Mouse (Mus musculus) thymus, adult 2 months (tissue): ENCODE results near the gene Cdc14b. TPM values are rescaled to one million over a fixed set of nuclear protein-coding genes. Genes with fewer than 3 reads are reported as not detected.

Experiments used
- DNase-seq: peaks from one replicate; pipeline ENCODE4 v3.0.0; 2021
- H3K27ac ChIP-seq: fragments of 200-500 bp; 2 replicates; pipeline ENCODE4 v1.5.1; 2012; ENCODE audit warnings: low read length, control low read depth; ENCODE audit not compliant: control insufficient read depth, insufficient read depth
- H3K27me3 ChIP-seq: fragments of 200-500 bp; 2 replicates; pipeline ENCODE4 v1.6.1; 2012; ENCODE audit warnings: mild to moderate bottlenecking, low read length, moderate library complexity, mixed read lengths; ENCODE audit not compliant: control insufficient read depth, insufficient read depth
- H3K36me3 ChIP-seq: fragments of 200-500 bp; 2 replicates; pipeline ENCODE4 v1.6.1; 2012; ENCODE audit warnings: mild to moderate bottlenecking, low read length, moderate library complexity; ENCODE audit not compliant: control insufficient read depth, insufficient read depth
- H3K4me1 ChIP-seq: fragments of 200-500 bp; replicated peaks from 2 replicates; pipeline ENCODE4 v1.6.1; 2012; ENCODE audit warnings: low read length; ENCODE audit not compliant: control insufficient read depth, insufficient read depth
- H3K4me3 ChIP-seq: fragments of 200-500 bp; 2 replicates; pipeline ENCODE4 v1.5.1; 2012; ENCODE audit warnings: mild to moderate bottlenecking, low read length, control low read depth, moderate library complexity; ENCODE audit not compliant: control insufficient read depth, insufficient read depth
- CTCF ChIP-seq: fragments of 200-500 bp; IDR thresholded peaks from 2 replicates; pipeline ENCODE4 v1.5.1; 2012; ENCODE audit warnings: mild to moderate bottlenecking, control low read depth, low read length, moderate library complexity, borderline replicate concordance; ENCODE audit not compliant: control insufficient read depth, poor library complexity, insufficient read depth; ENCODE audit errors: extremely low read depth
- POLR2A ChIP-seq: fragments of 200-500 bp; IDR thresholded peaks from 2 replicates; pipeline ENCODE4 v1.6.1; 2012; ENCODE audit warnings: mild to moderate bottlenecking, low read length, control low read depth, moderate library complexity; ENCODE audit not compliant: control insufficient read depth, poor library complexity, insufficient read depth; ENCODE audit errors: extremely low read depth
- WGBS: fragments of 180-500 bp; shearing (Covaris S2); methylation state at CpG from one replicate; pipeline ENCODE4 v1.1.7; 2018; 5-methylcytosine and 5-hydroxymethylcytosine counted together
- polyA plus RNA-seq: library from polyadenylated mRNA; depleted of rRNA; stranded (reverse); fragments of >200 nt; gene quantifications from 2 replicates; pipeline ENCODE4 v1.2.3, GENCODE M21; 2012; rRNA removed

Gene Cdc14b
- polyA plus RNA-seq, 1 experiment = 3.2 TPM

- TF ChIP-seq CTCF = no peak
- TF ChIP-seq POLR2A = no peak
- 56% methylated on average over 1 of the region's 1 CpGs for WGBS
- DNase-seq = no peak
- H3K27ac ChIP-seq = no peak overlapping the region
- H3K4me1 ChIP-seq = peaks cover 4% of the 10 kb centered on the region
- H3K36me3 ChIP-seq = no peaks in the 10 kb centered on the region
- no peak overlapping the region for H3K4me3 ChIP-seq
- H3K27me3 ChIP-seq = no peaks in the 10 kb centered on the region
Observed at GRCm38 (mm10) chr13:64155171-64155571, 119.9 kb downstream of the Cdc14b start.

- Histone ChIP-seq H3K27ac (no peak overlapping the region), H3K27me3 (no peaks in the 10 kb centered on the region), H3K4me3 (no peak overlapping the region), H3K4me1 (peaks cover 4% of the 10 kb centered on the region), H3K36me3 (no peaks in the 10 kb centered on the region)
- no peak for DNase-seq
- 84% methylated on average over 2 of the region's 2 CpGs for WGBS
- TF ChIP-seq POLR2A = no peak
- no peak for TF ChIP-seq CTCF
Observed at GRCm38 (mm10) chr13:64154651-64155050, 120.4 kb downstream of the Cdc14b start.

GRCm38 (mm10) chr13:64153751-64154267 lies 121.3 kb downstream of the Cdc14b start:
- 4% methylated on average over 18 of the region's 18 CpGs for WGBS
- Histone ChIP-seq H3K4me1 (peaks cover 4% of the 10 kb centered on the region), H3K36me3 (no peaks in the 10 kb centered on the region), H3K27ac (no peak overlapping the region), H3K27me3 (no peaks in the 10 kb centered on the region), H3K4me3 (peak overlapping the region; percentile 38)
- TF ChIP-seq POLR2A = 0 out of 2 replicates have a peak, but pooled peaks have one; percentile 6
- no peak for TF ChIP-seq CTCF
- DNase-seq = peak; percentile 41

DNA sequence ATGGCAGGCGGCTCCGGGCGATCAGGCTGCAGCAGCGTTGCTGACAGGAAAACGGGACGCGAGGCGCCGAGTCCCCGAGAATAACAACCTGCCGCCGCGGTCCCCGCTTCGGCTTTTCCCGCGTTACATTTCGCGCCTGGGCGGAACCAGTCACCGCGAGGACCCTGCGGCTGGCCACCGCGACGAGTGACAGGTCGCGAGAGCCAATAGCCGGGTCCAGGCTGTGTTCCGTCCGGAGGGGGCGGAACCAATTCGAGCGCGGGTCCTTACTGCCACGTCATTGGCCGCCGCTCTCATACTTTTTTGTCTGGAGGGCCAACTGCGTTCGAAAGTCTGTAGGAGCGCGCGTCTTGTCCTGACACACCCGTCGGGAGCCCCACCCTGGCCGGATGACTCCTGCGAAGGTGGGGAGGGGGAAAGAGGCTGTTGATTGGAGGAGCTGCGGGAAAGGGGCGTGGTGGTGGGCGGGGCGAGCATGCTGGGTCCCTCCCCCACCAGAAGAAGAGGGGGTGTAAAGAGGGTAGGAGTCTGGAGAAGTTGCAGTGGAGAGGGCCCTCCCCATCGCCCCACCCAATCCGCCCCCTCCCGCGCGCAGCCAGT lies 121.9 kb downstream of the Cdc14b start, which contains the start of gene Zfp367:
Gene Zfp367 (minus strand): TSS at position 120 of the 600 bp plus-strand sequence.
- peaks cover 4% of the 10 kb centered on the region for H3K4me1 ChIP-seq
- H3K36me3 ChIP-seq = no peaks in the 10 kb centered on the region
- under 1% methylated on average over 56 of the region's 56 CpGs for WGBS
- 0 out of 2 replicates have a peak, but pooled peaks have one; percentile 40 for TF ChIP-seq POLR2A
- TF ChIP-seq CTCF = no peak
- H3K27me3 ChIP-seq = no peaks in the 10 kb centered on the region
- peak within 1 kb of the TSS; percentile 87 for H3K4me3 ChIP-seq
- H3K27ac ChIP-seq = peak within 1 kb of the TSS; percentile 4; the same call in 1 of the 2 replicates
- peak; percentile 99 for DNase-seq

DNA sequence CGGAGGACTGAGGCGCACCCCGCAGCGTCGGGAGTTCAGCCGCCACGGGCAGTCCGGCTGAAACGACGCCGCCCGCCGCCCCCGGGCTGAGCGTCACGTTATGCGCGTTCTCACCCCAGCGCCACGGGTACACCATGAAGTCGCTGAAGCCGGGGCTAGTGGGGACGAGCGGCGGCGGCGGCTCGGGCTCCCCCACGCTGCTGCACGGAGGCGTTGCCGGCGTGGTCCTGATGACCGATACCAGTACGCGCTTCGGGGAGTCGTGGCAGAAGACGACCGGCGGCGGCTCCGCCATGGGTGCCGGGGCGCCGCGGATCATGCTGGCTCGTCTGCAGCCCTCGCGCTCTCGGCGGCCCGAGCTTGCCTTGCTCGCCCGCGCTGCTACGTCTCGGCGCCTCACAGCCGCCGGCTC lies 122.4 kb downstream of the Cdc14b start:
- H3K4me3 ChIP-seq = peak overlapping the region; percentile 87
- no peak overlapping the region for H3K27ac ChIP-seq
- no peak for TF ChIP-seq POLR2A
- no peaks in the 10 kb centered on the region for H3K27me3 ChIP-seq
- H3K36me3 ChIP-seq = no peaks in the 10 kb centered on the region
- DNase-seq = no peak
- WGBS = under 1% methylated on average over 61 of the region's 61 CpGs
- peaks cover 4% of the 10 kb centered on the region for H3K4me1 ChIP-seq

DNA sequence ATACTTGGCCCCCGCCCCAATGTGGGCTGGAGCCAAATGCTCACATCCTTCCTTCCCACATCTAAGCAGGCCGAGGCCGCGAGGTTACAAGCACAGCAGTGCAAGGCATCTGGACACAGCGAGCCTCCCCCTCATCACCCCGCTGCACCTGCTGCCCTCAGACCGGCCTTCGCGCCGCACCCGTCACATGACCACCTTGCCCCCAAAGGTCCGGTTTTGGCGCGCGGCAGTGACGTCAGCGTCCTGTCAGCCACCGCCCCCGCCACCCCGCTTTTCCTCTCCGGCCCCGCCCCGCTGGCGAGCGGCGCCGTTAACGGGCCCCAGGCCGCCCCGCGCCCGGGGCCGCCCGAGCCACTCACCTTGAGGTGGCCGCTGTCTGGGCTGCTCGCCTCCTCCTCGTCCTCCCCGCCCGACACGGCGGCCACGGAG lies 122.8 kb downstream of the Cdc14b start:
- Histone ChIP-seq H3K4me3 (peak overlapping the region; percentile 87), H3K36me3 (no peaks in the 10 kb centered on the region), H3K27ac (peak overlapping the region; percentile 4; the same call in 1 of the 2 replicates), H3K27me3 (no peaks in the 10 kb centered on the region), H3K4me1 (peaks cover 4% of the 10 kb centered on the region)
- no peak for TF ChIP-seq CTCF
- TF ChIP-seq POLR2A = no peak
- WGBS = 1% methylated on average over 42 of the region's 42 CpGs
- peak; percentile 77 for DNase-seq

- no peaks in the 10 kb centered on the region for H3K27me3 ChIP-seq
- WGBS = 63% methylated on average over 5 of the region's 5 CpGs
- H3K4me1 ChIP-seq = peaks cover 4% of the 10 kb centered on the region
- H3K36me3 ChIP-seq = no peaks in the 10 kb centered on the region
- TF ChIP-seq POLR2A = no peak
- no peak for TF ChIP-seq CTCF
- no peak overlapping the region for H3K4me3 ChIP-seq
- no peak overlapping the region for H3K27ac ChIP-seq
- DNase-seq = no peak
Observed at GRCm38 (mm10) chr13:64150121-64150520, 125.0 kb downstream of the Cdc14b start.

Other genes with a start within 250 kb of the Cdc14b start
- gene Hsd17b3, start 186.1 kb downstream of the Cdc14b start, polyA plus RNA-seq = 0.14 and 0.36 TPM in 2 replicates
- 2.7 and 6.0 TPM in 2 replicates for gene Slc35d2, start 145.9 kb downstream of the Cdc14b start, polyA plus RNA-seq
- 13.3 and 16.2 TPM in 2 replicates for gene Zfp367, start 122.1 kb downstream of the Cdc14b start, polyA plus RNA-seq
- gene Habp4, start 113.5 kb downstream of the Cdc14b start, polyA plus RNA-seq = 7.2 and 10.8 TPM in 2 replicates
- gene Aaed1, start 37.4 kb upstream of the Cdc14b start, polyA plus RNA-seq = 5.1 and 5.5 TPM in 2 replicates
- gene Ctsl, start 95.6 kb upstream of the Cdc14b start, polyA plus RNA-seq = 292 and 586 TPM in 2 replicates
- gene Cdk20, start 157.0 kb upstream of the Cdc14b start, polyA plus RNA-seq = 128 and 129 TPM in 2 replicates
- not detected in 2 replicates for gene Fam240b, start 222.5 kb upstream of the Cdc14b start, polyA plus RNA-seq